Mouse (Mus musculus): ENCODE results near the gene Clec16a.

Gene Clec16a

GRCm38 (mm10) chr16:10540763-10541597 lies 4.2 kb upstream of the Clec16a start:
- no peaks in the 10 kb centered on the region for H3K9me3 ChIP-seq (ENCODE audit: low read length)
- no peak for TF ChIP-seq POU5F1 (IDR thresholded peaks at IDR 0.05; ENCODE audit: borderline replicate concordance, low read length)
- TF ChIP-seq NANOG (IDR thresholded peaks at IDR 0.05; ENCODE audit: borderline replicate concordance, low read length) = no peak
- no peak for TF ChIP-seq CTCF (conservative IDR thresholded peaks at IDR 0.05; ENCODE audit: low read length)

DNA sequence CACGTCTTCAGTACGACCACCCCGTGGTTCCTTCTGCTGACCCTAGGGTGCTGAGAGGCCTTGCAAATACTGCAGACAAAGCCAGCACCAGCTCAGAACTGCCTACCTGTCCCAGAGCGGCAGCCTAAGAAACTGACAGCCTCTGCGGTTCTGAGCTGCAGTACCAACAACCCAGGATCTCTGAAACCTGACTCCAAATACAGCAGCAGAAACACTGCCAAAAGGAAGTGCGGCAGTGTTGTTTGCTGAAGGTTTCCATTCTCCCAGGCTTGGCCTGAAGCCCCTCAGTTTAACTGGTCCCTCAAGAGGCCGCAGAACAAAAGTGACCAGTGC lies 3.6 kb upstream of the Clec16a start:
- peaks cover 21% of the 10 kb centered on the region for H3K27me3 ChIP-seq (ENCODE audit: insufficient read depth, low read length)
- no peaks in the 10 kb centered on the region; the same call in 1 of the 2 replicates for H3K36me3 ChIP-seq (ENCODE audit: insufficient read depth, low read length)
- TF ChIP-seq NANOG (IDR thresholded peaks at IDR 0.05; ENCODE audit: borderline replicate concordance, low read length) = no peak
- no peak for TF ChIP-seq POU5F1 (IDR thresholded peaks at IDR 0.05; ENCODE audit: borderline replicate concordance, low read length)
- TF ChIP-seq CTCF (conservative IDR thresholded peaks at IDR 0.05; ENCODE audit: low read length) = no peak
- peak overlapping the region; percentile 88 for H3K4me3 ChIP-seq (replicated peaks; ENCODE audit: low read length)
- peaks cover 33% of the 10 kb centered on the region for H3K4me1 ChIP-seq (replicated peaks; ENCODE audit: low read depth, low read length)
- no peaks in the 10 kb centered on the region for H3K9me3 ChIP-seq (ENCODE audit: low read length)

More at GRCm38 (mm10) chr16:10540763-10541597, 4.2 kb upstream of the Clec16a start:
- Histone ChIP-seq H3K27me3 (ENCODE audit: insufficient read depth, low read length) (peaks cover 21% of the 10 kb centered on the region), H3K4me1 (replicated peaks; ENCODE audit: low read depth, low read length) (peaks cover 27% of the 10 kb centered on the region), H3K4me3 (replicated peaks; ENCODE audit: low read length) (no peak overlapping the region), H3K36me3 (ENCODE audit: insufficient read depth, low read length) (no peaks in the 10 kb centered on the region; the same call in 1 of the 2 replicates)

DNA sequence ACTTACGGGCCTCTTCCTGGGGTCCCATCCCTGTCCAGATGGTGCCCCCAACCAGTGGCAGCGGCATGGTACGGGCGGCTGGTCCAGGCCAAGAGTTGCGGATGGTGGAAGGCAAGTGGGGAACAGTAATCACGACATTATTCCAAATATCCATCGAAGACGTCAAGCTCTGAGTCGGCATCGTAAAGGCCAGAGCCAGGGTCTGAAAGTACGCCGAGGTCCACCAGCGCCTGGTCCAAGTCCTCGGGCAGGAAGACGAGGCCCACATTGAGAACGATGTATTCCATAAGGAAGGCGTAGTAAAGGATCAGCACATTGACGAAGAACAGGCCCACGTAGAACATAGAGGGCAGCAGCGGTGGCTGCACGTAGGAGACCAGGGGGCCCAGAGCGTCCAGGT lies 2.9 kb upstream of the Clec16a start:
- Histone ChIP-seq H3K4me3 (replicated peaks; ENCODE audit: low read length) (peak overlapping the region; percentile 88), H3K4me1 (replicated peaks; ENCODE audit: low read depth, low read length) (peaks cover 40% of the 10 kb centered on the region), H3K36me3 (ENCODE audit: insufficient read depth, low read length) (peaks cover under 1% of the 10 kb centered on the region; the same call in 1 of the 2 replicates), H3K9me3 (ENCODE audit: low read length) (no peaks in the 10 kb centered on the region), H3K27me3 (ENCODE audit: insufficient read depth, low read length) (peaks cover 21% of the 10 kb centered on the region)
- TF ChIP-seq CTCF (conservative IDR thresholded peaks at IDR 0.05; ENCODE audit: low read length) (no peak), NANOG (IDR thresholded peaks at IDR 0.05; ENCODE audit: borderline replicate concordance, low read length) (no peak), POU5F1 (IDR thresholded peaks at IDR 0.05; ENCODE audit: borderline replicate concordance, low read length) (no peak)

DNA sequence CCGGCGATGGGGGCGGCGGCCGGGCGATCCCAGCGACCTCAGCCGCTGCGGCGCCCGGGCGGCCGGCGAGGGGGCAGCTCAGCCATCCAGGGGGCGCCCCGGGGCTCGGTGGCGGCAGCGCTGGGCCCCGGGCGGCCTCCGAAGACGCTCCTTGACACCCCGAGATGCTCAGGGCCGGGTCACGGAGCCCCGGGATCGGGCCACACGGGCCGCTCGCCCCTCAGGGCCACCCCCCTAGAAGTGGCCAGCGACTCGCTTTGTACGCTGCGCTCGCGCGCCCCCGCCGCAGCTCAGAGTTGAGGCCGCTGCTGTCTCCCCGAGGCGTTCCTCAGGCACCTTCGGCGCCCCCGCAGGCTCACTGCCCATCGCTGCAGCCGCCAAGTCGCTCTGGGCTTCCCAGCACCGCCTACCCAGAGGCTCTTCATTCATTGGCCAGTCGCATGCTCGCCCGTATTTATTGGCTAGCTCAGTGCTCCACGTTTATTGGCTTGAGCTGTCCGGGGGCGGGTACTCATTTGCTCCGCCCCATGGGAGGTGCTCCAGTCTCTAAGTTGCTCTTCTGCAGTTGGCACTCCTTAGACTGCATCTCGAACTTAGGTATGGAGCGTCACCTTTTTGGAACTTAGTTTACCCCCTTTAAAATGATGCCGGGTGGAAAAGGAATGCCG lies 2.3 kb upstream of the Clec16a start, which contains the start of gene Dexi:
Gene Dexi, minus strand, starts transcription at position 357 of the 668 bp plus-strand sequence.
- peaks cover 21% of the 10 kb centered on the region for H3K27me3 ChIP-seq (ENCODE audit: insufficient read depth, low read length)
- H3K36me3 ChIP-seq (ENCODE audit: insufficient read depth, low read length) = peaks cover 6% of the 10 kb centered on the region
- H3K4me1 ChIP-seq (replicated peaks; ENCODE audit: low read depth, low read length) = peaks cover 45% of the 10 kb centered on the region
- H3K4me3 ChIP-seq (replicated peaks; ENCODE audit: low read length) = peak within 1 kb of the TSS; percentile 88
- H3K9me3 ChIP-seq (ENCODE audit: low read length) = no peaks in the 10 kb centered on the region
- TF ChIP-seq CTCF (conservative IDR thresholded peaks at IDR 0.05; ENCODE audit: low read length) (no peak), POU5F1 (IDR thresholded peaks at IDR 0.05; ENCODE audit: borderline replicate concordance, low read length) (no peak), NANOG (IDR thresholded peaks at IDR 0.05; ENCODE audit: borderline replicate concordance, low read length) (no peak)

GRCm38 (mm10) chr16:10546865-10547264 lies 1.7 kb downstream of the Clec16a start:
- TF ChIP-seq NANOG (IDR thresholded peaks at IDR 0.05; ENCODE audit: borderline replicate concordance, low read length) = no peak
- TF ChIP-seq CTCF (conservative IDR thresholded peaks at IDR 0.05; ENCODE audit: low read length) = no peak

DNA sequence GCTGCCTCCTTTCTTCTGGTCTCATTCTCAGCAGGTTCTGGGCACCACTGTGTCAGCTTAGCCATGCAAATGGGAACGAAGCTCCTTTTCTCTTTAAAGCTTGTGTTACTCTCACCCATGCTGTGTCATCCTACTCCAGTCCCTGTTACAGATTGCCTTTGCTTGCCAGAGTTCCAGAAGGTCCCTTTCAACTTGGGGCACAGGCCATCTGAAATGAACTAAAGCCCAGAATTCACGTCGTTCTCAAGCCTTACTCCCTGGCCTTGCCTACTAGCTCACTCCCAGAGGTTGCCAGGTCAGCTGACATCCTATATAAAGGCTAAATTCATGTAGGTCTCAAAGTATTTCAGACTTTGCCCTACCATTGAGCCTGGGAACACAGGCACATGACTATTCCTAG lies 3.8 kb downstream of the Clec16a start:
- Histone ChIP-seq H3K36me3 (ENCODE audit: insufficient read depth, low read length) (peaks cover 30% of the 10 kb centered on the region), H3K4me3 (replicated peaks; ENCODE audit: low read length) (no peak overlapping the region), H3K4me1 (replicated peaks; ENCODE audit: low read depth, low read length) (peaks cover 59% of the 10 kb centered on the region), H3K27me3 (ENCODE audit: insufficient read depth, low read length) (no peaks in the 10 kb centered on the region), H3K9me3 (ENCODE audit: low read length) (no peaks in the 10 kb centered on the region)
- TF ChIP-seq POU5F1 (IDR thresholded peaks at IDR 0.05; ENCODE audit: borderline replicate concordance, low read length) = no peak
- TF ChIP-seq CTCF (conservative IDR thresholded peaks at IDR 0.05; ENCODE audit: low read length) = no peak
- no peak for TF ChIP-seq NANOG (IDR thresholded peaks at IDR 0.05; ENCODE audit: borderline replicate concordance, low read length)

More at GRCm38 (mm10) chr16:10546865-10547264, 1.7 kb downstream of the Clec16a start:
- peaks cover 66% of the 10 kb centered on the region for H3K4me1 ChIP-seq (replicated peaks; ENCODE audit: low read depth, low read length)
- peak overlapping the region; percentile 98; the same call in 1 of the 2 replicates for H3K4me3 ChIP-seq (replicated peaks; ENCODE audit: low read length)
- H3K36me3 ChIP-seq (ENCODE audit: insufficient read depth, low read length) = peaks cover 26% of the 10 kb centered on the region
- no peaks in the 10 kb centered on the region for H3K9me3 ChIP-seq (ENCODE audit: low read length)
- peaks cover 6% of the 10 kb centered on the region for H3K27me3 ChIP-seq (ENCODE audit: insufficient read depth, low read length)

GRCm38 (mm10) chr16:10549600-10549999 lies 4.5 kb downstream of the Clec16a start:
- Histone ChIP-seq H3K4me1 (replicated peaks; ENCODE audit: low read depth, low read length) (peaks cover 63% of the 10 kb centered on the region), H3K4me3 (replicated peaks; ENCODE audit: low read length) (no peak overlapping the region)
- TF ChIP-seq NANOG (IDR thresholded peaks at IDR 0.05; ENCODE audit: borderline replicate concordance, low read length) (no peak), POU5F1 (IDR thresholded peaks at IDR 0.05; ENCODE audit: borderline replicate concordance, low read length) (no peak), CTCF (conservative IDR thresholded peaks at IDR 0.05; ENCODE audit: low read length) (no peak)

DNA sequence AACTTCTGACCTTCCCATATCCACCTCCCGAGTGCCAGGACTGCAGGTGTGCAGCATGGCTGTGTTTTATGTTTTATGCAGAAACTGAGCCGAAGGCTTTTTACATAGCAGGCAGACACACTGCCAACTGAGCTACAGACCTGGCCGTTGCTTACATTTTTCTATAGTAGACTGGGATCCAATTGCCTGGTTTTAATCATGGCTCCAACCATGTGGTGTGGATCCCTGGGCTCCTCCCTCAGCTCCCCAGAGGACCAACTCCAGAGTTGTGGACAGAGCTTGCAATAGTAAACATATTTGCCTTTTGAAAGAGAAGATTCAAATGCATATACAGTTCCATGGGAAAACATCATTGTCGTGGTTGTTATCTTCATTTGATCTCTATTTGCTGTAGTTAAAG lies 6.5 kb downstream of the Clec16a start:
- Histone ChIP-seq H3K9me3 (ENCODE audit: low read length) (no peaks in the 10 kb centered on the region), H3K27me3 (ENCODE audit: insufficient read depth, low read length) (no peaks in the 10 kb centered on the region), H3K4me3 (replicated peaks; ENCODE audit: low read length) (no peak overlapping the region), H3K36me3 (ENCODE audit: insufficient read depth, low read length) (peaks cover 35% of the 10 kb centered on the region), H3K4me1 (replicated peaks; ENCODE audit: low read depth, low read length) (peaks cover 51% of the 10 kb centered on the region)
- no peak for TF ChIP-seq CTCF (conservative IDR thresholded peaks at IDR 0.05; ENCODE audit: low read length)
- no peak for TF ChIP-seq POU5F1 (IDR thresholded peaks at IDR 0.05; ENCODE audit: borderline replicate concordance, low read length)
- no peak for TF ChIP-seq NANOG (IDR thresholded peaks at IDR 0.05; ENCODE audit: borderline replicate concordance, low read length)

More at GRCm38 (mm10) chr16:10549600-10549999, 4.5 kb downstream of the Clec16a start:
- Histone ChIP-seq H3K36me3 (ENCODE audit: insufficient read depth, low read length) (peaks cover 30% of the 10 kb centered on the region), H3K27me3 (ENCODE audit: insufficient read depth, low read length) (no peaks in the 10 kb centered on the region), H3K9me3 (ENCODE audit: low read length) (no peaks in the 10 kb centered on the region)

Measured in E14TG2a.4 (cell line).